Mouse (Mus musculus) cortical plate, adult 2 months (tissue): ENCODE results near the gene Dph1.

ENCODE experiments used
- CTCF ChIP-seq: fragments of 200-500 bp; IDR thresholded peaks from 2 replicates; pipeline ENCODE4 v1.5.1; 2011; ENCODE audit warnings: mild to moderate bottlenecking, control low read depth, low read length; ENCODE audit not compliant: insufficient read depth; ENCODE audit errors: extremely low read depth
- POLR2A ChIP-seq: fragments of 200-500 bp; IDR thresholded peaks from 2 replicates; pipeline ENCODE4 v1.6.1; 2011; ENCODE audit warnings: mild to moderate bottlenecking, low read length, control low read depth; ENCODE audit not compliant: insufficient read depth; ENCODE audit errors: extremely low read depth

- TF ChIP-seq CTCF (peak; percentile 61), POLR2A (no peak)
Measured at GRCm38 (mm10) chr11:75168590-75169361, 22.3 kb downstream of the Dph1 start.
